Mouse (Mus musculus): ENCODE data around the gene Sstr4. TPM values are rescaled to one million over a fixed set of nuclear protein-coding genes. Genes with fewer than 3 reads are reported as not detected.
A peak's percentile ranks its signal among the peaks of the same experiment; 100 is the strongest.

The Sstr4 gene
- total RNA-seq, 1 experiment, result 0.98 TPM

DNA sequence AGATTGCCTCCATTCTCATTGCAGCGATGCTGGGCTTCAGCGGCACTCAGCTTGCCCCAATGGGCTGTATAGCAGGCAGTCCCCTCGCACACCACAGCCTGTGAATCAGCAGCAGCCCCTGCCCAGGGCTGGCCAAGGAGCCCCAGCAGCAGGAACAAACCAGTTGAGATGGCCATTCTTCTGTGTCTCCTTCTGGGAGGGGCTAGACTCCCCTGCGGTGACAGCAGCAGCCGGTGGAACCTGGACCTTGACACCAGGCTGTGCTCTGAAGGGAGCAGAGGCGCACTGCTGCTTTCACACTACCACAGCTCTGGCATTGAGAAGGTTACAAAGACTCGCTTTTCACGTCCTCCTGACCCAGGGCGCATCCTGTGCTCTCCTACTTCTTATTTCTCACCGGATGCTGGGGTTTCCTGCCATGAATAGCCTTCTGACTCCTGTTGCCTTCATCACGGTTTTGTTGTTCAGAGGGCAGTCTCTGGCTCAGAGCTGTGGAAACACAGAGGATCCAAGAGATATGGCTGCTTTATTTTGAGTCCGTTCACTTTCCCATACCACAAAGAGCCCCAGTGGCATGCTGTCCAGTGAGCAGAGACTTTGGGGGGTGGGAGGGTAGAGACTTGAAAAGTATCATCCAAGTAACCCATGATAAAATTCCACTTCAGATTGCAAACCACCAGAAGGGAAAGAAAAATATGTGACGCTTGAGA is 48.3 kb downstream of the Sstr4 start, which contains the start of gene Cd93:
Cd93 (minus strand) TSS at position 315 of the 710 bp plus-strand sequence.
- H3K36me3 ChIP-seq (ENCODE audit: control insufficient read depth, insufficient read depth, low read length, poor library complexity, severe bottlenecking), result no peaks in the 10 kb centered on the region
- no peak within 1 kb of the TSS for H3K9ac ChIP-seq (ENCODE audit: insufficient read depth, low read depth, low read length, poor library complexity, severe bottlenecking)
- no peaks in the 10 kb centered on the region for H3K4me1 ChIP-seq (ENCODE audit: control insufficient read depth in 2 of 2, insufficient read depth in 2 of 2, low read length in 2 of 2, poor library complexity in 1 of 2)
- 0 out of 2 replicates have a peak within 1 kb of the TSS, but pooled peaks have one; percentile 40 for H3K27ac ChIP-seq (ENCODE audit: insufficient read depth, low read depth, low read length, poor library complexity, severe bottlenecking)
- no peaks in the 10 kb centered on the region for H3K9me3 ChIP-seq (ENCODE audit: control insufficient read depth, insufficient read depth, low read depth, low read length)
- TF ChIP-seq CHD2 (IDR thresholded peaks at IDR 0.05; ENCODE audit: low read depth, low read length), result no peak
- TF ChIP-seq ZC3H11A (IDR thresholded peaks at IDR 0.05; ENCODE audit: borderline replicate concordance, low read depth, low read length), result no peak
- no peak for TF ChIP-seq MAFK (IDR thresholded peaks at IDR 0.05; ENCODE audit: insufficient read depth, low read depth, low read length)
- TF ChIP-seq HCFC1 (IDR thresholded peaks at IDR 0.05; ENCODE audit: borderline replicate concordance, insufficient read depth, low read length), result no peak
- TF ChIP-seq ZNF384 (IDR thresholded peaks at IDR 0.05; ENCODE audit: low read depth, low read length), result no peak
- H3K4me3 ChIP-seq (ENCODE audit: insufficient read depth in 1 of 2, low read depth in 1 of 2, low read length in 2 of 2, poor library complexity in 1 of 2, severe bottlenecking in 1 of 2), result no peak within 1 kb of the TSS
- in situ Hi-C loops (cut with MboI; ENCODE audit: low sequenced_read_pairs in 2 of 2, unreplicated experiment in 2 of 2), result no loop called here
- DNase-seq (ENCODE audit: low read depth, low spot score), result no peak

DNA sequence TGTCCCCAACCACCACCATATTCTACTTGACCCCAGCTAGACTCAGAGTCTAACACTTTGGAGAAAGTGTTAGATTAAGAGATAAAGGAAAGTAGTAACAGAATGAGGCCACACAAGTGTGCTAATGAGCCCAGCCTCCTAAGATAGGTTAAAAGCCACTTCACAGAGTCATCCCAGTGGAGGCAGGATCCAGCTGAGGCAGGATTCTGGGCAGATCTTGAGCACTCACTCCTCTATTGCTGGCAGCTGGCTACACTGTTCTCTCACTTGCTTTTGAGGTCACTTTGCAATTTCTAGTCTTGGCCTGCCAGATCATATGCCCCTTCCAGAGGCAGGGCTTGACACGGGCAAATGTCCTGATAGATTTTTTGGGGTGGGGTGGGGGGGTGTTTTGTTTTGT is 49.3 kb downstream of the Sstr4 start:
- no peak overlapping the region for H3K9ac ChIP-seq (ENCODE audit: insufficient read depth, low read depth, low read length, poor library complexity, severe bottlenecking)
- no peaks in the 10 kb centered on the region for H3K9me3 ChIP-seq (ENCODE audit: control insufficient read depth, insufficient read depth, low read depth, low read length)
- no peak overlapping the region for H3K4me3 ChIP-seq (ENCODE audit: insufficient read depth in 1 of 2, low read depth in 1 of 2, low read length in 2 of 2, poor library complexity in 1 of 2, severe bottlenecking in 1 of 2)
- no peak overlapping the region for H3K27ac ChIP-seq (ENCODE audit: insufficient read depth, low read depth, low read length, poor library complexity, severe bottlenecking)
- in situ Hi-C loops (cut with MboI; ENCODE audit: low sequenced_read_pairs in 2 of 2, unreplicated experiment in 2 of 2), result no loop called here
- H3K4me1 ChIP-seq (ENCODE audit: control insufficient read depth in 2 of 2, insufficient read depth in 2 of 2, low read length in 2 of 2, poor library complexity in 1 of 2), result no peaks in the 10 kb centered on the region
- no peaks in the 10 kb centered on the region for H3K36me3 ChIP-seq (ENCODE audit: control insufficient read depth, insufficient read depth, low read length, poor library complexity, severe bottlenecking)
- TF ChIP-seq CHD2 (IDR thresholded peaks at IDR 0.05; ENCODE audit: low read depth, low read length), result no peak
- no peak for TF ChIP-seq ZNF384 (IDR thresholded peaks at IDR 0.05; ENCODE audit: low read depth, low read length)
- TF ChIP-seq ZC3H11A (IDR thresholded peaks at IDR 0.05; ENCODE audit: borderline replicate concordance, low read depth, low read length), result no peak
- no peak for TF ChIP-seq MAFK (IDR thresholded peaks at IDR 0.05; ENCODE audit: insufficient read depth, low read depth, low read length)
- TF ChIP-seq HCFC1 (IDR thresholded peaks at IDR 0.05; ENCODE audit: borderline replicate concordance, insufficient read depth, low read length), result no peak
- DNase-seq (ENCODE audit: low read depth, low spot score), result no peak

DNA sequence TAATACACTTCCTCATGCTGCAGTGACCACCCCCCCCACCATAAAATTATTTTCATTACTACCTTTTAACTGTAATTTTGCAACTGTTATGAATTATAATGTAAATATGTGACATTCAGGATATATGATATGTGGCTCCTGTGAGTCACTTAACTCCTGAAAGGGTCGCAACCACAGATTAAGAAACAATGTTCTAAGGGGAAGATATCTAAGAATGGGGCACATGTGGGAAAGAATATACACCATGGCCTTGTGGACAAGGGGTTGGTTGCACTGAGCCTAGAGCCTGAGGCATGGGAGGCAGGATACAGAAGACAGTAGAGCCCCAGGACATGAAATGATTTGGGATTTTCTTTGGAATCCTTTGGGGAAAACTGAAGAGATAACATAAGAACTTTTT is 50.5 kb downstream of the Sstr4 start:
- in situ Hi-C loops (cut with MboI; ENCODE audit: low sequenced_read_pairs in 2 of 2, unreplicated experiment in 2 of 2), result no loop called here
- TF ChIP-seq ZC3H11A (IDR thresholded peaks at IDR 0.05; ENCODE audit: borderline replicate concordance, low read depth, low read length), result no peak
- TF ChIP-seq CHD2 (IDR thresholded peaks at IDR 0.05; ENCODE audit: low read depth, low read length), result no peak
- no peak for TF ChIP-seq HCFC1 (IDR thresholded peaks at IDR 0.05; ENCODE audit: borderline replicate concordance, insufficient read depth, low read length)
- no peak for TF ChIP-seq MAFK (IDR thresholded peaks at IDR 0.05; ENCODE audit: insufficient read depth, low read depth, low read length)
- no peak for TF ChIP-seq ZNF384 (IDR thresholded peaks at IDR 0.05; ENCODE audit: low read depth, low read length)
- no peak overlapping the region for H3K27ac ChIP-seq (ENCODE audit: insufficient read depth, low read depth, low read length, poor library complexity, severe bottlenecking)

More for the DNA sequence above, 50.5 kb downstream of the Sstr4 start:
- H3K4me3 ChIP-seq (ENCODE audit: insufficient read depth in 1 of 2, low read depth in 1 of 2, low read length in 2 of 2, poor library complexity in 1 of 2, severe bottlenecking in 1 of 2), result no peak overlapping the region
- H3K9ac ChIP-seq (ENCODE audit: insufficient read depth, low read depth, low read length, poor library complexity, severe bottlenecking), result no peak overlapping the region
- no peak for DNase-seq (ENCODE audit: low read depth, low spot score)
- no peaks in the 10 kb centered on the region for H3K36me3 ChIP-seq (ENCODE audit: control insufficient read depth, insufficient read depth, low read length, poor library complexity, severe bottlenecking)
- H3K9me3 ChIP-seq (ENCODE audit: control insufficient read depth, insufficient read depth, low read depth, low read length), result no peaks in the 10 kb centered on the region
- H3K4me1 ChIP-seq (ENCODE audit: control insufficient read depth in 2 of 2, insufficient read depth in 2 of 2, low read length in 2 of 2, poor library complexity in 1 of 2), result no peaks in the 10 kb centered on the region

Other genes with a start within 250 kb of the Sstr4 start
- 1.5 and 4.6 TPM in 2 replicates for gene Thbd, start 12.8 kb downstream of the Sstr4 start, total RNA-seq (2012; rRNA removed)
- gene Cd93, start 48.2 kb downstream of the Sstr4 start, total RNA-seq (2012; rRNA removed), result 0.11 and 0.40 TPM in 2 replicates